Mouse (Mus musculus) adrenal gland, postnatal 36 days (tissue): ENCODE measurements around the gene Gnao1. TPM values are rescaled to one million over a fixed set of nuclear protein-coding genes. Genes with fewer than 3 reads are reported as not detected.

Experiments
- DNase-seq, 2 experiments: peaks; one replicate each; pipeline ENCODE4 v3.0.0; 2021; ENCODE audit warnings: mixed read lengths in 1 of 2
- total RNA-seq, 2 experiments: library from RNA; stranded (reverse); gene quantifications; 2 replicates each; pipeline ENCODE4 v1.2.3; 2021

Gnao1 gene
- total RNA-seq, 2 experiments from 2014 or later = 24.6 to 27.8 TPM

DNA sequence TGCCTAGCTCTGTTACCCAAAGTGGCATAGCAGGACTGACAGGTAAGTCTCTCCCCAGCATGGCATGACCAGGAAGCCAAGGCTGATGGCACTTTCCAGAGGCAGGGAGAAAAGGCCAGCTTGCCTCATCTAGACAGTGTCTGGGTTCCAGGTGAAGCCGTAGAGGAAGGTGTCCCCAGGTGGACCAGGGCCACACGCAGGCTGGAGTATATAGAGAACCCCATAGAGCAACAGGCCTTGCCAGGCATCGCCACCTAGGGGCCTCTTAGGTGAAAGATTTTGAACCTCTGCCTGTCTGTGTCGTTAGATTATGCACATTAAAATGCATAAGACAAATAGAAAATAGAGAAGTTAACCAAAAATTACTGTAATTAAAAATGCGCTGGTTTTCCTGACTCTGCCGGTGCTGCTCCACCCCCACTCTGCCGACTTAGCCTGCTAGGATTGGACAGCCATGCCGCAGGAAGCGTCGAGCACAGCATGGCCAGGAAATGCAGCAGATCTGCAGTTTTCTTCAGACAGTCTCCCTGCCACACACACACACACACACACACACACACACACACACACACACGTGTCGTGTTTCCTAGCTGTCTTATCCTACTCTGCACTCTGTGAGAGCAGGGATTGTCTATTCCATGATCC, 34.2 kb downstream of the Gnao1 start:
- DNase-seq = peak in 1 of 2 experiments; percentile 14

DNA sequence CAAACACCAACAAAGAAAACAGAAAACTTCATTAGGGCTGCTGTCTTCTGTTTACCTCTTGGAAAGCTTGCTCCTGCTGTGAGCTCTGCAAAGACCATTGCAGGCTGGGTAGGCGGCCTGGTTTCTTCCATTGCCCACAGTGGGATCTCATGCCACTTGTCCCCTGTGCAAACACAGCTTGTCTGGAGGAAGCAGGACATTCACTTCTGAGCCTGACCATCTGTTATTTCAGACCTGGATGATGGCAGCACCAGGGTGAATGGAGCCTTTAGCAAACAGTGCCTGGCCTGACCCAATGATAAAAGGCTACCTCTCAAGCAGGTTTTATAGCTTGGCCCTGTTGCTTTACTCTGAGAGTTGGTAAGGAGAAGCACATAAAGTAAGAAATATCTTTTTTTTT, 35.4 kb downstream of the Gnao1 start:
- DNase-seq = no peak

DNA sequence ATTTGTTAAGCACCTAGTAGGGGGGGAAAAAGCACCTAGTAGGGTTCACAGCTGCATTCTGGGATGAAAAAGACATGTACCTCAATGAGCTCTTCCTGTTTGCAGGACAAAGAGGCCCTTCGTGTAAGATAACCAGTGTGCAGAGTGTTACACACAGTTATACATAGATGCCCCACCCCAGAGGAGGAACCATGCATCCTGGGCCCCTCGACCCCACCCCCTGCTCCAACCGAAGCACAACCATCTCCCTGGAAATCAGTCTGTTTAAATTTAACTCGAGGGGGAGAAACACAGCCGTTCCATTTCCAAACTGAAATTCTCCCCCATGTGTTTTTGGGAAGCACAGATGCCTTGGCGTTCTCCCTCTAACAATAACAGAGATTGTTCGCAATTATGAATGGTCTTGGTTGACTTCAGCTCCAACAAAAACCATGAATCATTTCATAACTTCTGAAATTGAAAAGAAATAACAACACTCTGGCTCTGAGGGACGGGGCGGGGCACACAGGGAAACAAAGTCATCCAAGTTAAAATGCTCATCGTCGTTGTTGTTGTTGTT, 42.4 kb downstream of the Gnao1 start:
- DNase-seq = no peak

DNA sequence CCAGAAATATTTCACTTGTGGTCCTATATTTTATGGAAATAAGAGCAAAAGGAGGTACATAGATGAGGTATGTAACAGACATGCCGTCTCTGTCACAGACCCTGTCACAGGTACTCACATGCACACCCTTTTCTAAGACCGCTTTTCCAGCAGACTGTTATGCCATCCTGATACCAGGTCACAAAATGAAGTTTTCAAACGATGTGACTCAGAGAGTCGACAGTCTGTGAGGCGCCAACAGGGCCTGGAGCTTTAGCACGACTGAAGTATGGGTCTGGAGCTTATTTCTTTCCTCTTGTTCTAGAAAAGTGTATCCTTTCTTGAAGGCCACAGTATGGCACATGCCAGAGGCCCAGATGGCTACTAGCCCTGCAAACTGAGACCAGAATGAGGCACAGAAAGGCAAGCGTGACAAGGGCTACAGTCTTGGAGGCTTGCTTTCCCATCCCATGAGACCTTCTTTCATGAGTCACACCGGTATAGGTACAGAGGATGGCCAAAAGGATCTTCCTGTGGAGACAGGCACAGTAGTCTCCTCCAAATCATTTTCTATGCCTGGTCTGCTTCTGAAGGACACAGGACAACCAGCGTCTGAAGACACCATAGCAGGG, 43.2 kb downstream of the Gnao1 start:
- no peak for DNase-seq

DNA sequence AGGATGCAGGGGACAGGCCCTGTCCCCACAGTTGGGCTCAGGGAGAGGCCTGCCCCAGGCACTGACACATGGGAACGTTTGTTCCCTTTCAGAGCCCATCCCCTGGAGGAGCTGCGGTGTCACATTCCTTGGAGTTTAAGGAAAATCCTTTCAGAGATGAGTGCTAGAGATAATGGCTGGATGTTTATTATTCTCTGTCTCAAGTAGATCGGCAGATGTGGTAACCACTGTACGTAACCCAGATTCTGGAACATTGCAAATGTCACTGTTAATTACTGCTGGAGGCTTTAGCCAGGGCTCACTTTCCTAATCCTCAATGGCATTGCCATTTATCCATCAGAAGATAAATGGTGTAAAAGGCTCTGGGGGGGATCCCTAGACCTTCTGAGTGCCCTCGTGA, 44.9 kb downstream of the Gnao1 start:
- no peak for DNase-seq

DNA sequence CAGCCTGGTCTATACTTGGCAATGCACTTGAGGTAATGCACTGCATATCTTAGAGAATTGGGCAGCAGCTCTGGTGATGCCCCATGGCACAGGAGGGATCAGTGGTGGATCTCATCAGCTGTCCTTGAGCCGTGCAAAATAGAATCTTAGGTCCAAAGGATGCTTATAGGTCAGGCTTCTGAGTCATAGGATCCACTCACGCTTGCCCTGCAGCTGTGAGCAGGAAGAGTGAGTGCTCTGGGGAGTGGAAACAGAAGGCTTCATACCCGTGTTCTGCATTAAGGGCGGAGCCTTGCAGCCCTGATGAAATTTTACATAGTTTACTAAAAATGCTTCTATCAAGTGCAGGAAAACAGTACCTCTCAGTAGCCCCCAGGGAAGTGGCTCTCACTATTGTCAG, 45.5 kb downstream of the Gnao1 start:
- DNase-seq = no peak

DNA sequence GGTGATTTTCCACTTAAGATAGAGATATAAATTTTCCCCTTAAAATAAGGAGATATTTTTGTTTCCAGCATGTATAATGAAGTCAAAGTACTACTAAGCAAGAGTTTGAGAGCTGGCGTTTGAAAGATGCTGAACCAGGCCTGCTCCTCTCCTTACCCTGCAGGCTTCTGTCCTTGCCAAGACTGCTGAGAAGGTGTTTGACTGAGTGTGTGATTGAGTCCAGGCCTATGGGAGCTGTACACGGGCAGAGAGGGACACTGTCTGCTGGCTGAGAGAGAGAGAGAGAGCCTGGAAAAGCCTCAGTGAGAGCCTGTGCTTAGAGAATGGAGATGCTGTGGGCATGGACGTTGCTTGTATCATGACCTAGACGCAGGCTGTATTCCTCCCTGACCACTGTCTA, 47.4 kb downstream of the Gnao1 start:
- no peak for DNase-seq

DNA sequence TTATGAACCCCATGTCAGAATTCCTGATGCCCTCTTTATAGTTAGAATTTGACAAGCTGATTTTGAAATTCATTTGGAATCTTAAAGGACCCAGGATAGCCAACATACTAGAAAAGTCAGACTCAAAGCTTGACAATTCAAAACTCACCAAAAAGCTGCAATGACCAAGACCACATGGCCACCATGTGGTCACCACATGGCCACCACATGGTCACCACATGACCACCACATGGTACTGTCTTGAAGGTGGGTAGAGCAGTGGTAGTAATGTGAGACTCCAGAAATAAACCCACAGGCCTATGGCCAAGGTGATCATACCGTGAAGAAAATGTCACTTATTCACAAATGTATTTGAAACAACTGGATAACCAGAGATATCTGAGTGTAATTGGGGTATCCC, 48.5 kb downstream of the Gnao1 start:
- DNase-seq = no peak

DNA sequence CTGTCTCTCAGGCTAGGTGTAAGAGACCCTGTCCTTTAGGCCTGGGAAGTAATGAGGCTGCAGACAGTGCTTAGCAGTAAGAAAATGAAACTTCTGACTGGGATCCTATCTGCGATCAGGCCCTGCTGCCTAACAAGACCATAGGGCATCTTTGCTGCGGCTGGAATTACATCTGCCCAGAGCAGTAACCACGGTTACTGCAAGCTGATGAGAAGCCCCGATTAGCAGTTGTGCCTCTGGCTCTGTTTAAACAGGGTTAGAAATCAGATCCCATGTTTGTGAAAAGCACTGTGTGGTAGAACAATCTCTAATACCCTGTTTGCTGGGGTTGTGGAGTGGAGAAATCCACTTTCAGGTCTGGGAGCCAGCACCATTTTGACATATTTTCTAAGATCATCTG, 50.3 kb downstream of the Gnao1 start:
- no peak for DNase-seq

DNA sequence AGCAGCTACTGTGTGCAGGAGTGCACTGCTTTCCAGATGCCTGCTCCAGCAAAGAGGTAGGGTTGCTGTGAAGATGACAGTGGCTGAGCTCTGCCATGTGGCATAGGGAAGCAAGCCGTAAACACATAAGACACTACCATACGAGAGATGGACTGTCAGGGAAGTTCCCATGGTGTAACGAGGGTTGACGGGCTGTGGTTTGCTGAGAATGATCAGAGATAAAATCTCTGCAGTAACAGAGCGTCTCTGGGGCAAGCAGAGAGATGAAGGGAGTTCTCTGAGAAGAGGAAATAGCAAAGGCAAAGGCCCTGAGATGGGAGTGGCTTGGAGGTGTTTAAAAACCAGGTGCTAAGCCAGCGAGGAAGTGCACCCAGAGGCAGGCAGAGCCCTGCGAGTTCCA, 54.3 kb downstream of the Gnao1 start:
- DNase-seq = no peak

DNA sequence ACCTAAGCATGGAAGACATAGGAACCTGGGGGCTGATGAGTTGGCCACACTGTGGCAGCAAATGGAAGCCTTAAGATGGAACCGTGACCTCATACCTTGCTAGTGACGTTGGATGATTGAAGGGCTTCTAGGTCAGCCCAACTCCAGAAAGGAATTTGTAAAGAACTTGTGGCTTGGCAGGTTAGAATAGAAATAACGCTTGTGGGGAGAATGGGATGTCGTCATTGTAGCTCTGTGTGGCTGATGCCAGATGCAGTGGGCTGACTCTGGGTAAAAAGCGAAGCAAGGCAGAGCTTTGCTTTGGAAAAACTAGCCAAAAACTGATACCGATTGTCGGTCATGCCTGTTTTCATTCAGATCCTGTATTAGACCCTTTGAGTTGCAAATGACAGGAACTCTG, 56.5 kb downstream of the Gnao1 start:
- no peak for DNase-seq

DNA sequence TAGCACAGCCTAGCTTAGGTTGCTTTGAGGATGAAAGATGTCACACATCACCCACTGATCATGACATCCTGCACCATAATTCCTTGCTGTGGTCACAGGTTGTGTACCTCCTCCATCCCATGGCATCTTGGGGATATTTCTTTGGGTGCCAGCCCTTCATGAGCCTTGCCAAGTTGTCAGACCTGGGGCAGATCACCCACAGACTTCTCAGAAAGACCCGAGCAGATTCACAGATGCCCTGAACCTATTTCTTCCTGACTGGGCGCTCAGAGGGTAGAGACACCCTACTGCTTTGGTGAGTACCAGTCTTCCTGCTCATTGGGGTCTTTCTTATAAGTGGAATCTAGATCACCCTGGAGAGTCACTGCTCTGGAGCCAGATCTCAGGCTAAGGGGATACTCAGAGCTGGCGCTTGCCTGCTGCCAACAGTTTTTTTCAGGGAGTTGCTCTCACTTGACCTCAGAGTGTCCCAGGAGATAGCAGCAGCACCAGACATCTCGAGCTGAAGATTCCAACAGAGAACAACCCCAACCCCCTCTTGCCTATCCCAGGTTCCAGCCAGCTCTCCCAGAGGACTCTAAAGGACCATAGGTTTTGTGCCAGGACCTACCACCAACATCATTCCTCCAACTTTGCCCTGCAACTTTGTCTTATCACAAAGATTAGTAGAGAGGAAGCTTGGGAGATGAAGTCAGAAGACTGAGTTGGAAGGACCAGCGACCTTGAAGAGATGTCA, 58.9 kb downstream of the Gnao1 start:
- DNase-seq = no peak

DNA sequence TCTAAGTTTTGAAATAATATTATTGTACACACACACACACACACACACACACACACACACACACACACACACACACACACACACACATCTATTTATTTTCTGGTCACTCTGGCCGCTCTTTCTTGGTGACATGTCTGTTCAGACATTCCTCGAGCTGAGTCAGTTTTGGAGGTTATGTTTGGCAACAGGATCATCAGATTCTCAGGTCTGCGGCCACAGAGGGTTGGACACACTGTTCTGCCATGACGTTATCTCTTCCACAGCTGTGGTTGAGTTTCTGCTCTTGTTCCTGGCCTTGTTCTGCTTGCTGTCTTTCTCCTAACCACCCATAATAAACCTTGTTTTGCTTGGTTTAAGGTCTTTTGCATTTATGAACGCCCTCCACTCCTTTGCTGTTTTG, 61.5 kb downstream of the Gnao1 start:
- DNase-seq = peak in 1 of 2 experiments; percentile 14

DNA sequence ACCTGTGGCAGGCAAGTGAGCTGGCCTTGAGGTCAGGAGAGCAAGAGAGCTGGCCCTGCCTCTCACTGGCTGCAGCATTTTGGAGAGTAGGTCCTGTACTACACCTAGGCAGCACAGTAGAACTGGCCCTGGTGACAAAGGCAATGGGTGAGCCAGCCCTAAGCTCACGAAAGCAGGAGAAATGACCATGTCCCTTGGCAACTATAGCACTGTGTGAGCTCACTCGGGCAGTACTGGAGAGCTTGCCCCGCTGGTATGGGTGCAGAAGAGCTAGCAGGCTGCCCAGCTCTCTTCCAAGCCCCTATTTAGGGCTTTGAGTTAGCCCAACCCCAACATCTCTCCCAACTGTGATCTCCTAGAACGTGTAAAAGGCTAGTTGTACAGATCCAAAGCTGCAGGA, 68.6 kb downstream of the Gnao1 start:
- no peak for DNase-seq

DNA sequence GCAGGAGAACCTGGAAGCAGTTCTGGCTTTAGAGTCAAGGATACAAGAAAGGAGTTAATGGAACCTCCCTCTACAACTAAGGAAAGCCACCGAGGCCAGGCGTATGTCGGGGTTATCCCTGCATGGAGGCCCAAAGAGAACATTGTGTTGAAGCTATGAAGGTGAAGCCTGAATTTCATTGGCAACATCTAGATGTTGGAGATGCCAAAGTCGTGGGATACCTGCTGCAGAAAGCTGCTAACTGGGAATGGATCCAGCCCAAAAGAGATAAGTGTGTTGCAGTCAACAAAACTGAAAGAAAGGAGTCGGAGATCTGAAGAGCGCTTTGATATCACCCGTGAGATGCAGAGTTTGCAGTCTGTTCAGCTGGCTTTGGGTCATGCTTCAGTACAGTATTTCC, 70.2 kb downstream of the Gnao1 start:
- DNase-seq = no peak

DNA sequence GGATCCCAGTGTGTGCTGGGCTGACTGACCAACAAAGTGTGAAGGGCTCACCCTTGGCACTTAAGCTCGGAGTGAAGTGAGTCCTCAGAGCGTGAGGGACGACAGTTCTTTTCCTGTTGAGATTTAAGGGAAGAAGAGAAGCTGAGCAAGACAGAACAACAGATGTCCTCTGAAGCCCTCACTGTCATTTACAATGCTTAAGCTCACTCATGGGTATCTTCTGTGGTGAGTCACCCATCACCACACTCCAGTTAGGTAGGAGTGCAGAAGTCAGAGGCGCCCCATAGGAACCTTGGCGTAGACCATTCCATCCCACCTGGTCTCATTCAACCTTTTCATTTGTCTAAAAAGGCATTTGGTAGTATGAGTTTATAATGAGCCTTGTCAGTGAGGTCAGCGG, 71.6 kb downstream of the Gnao1 start:
- DNase-seq = no peak

DNA sequence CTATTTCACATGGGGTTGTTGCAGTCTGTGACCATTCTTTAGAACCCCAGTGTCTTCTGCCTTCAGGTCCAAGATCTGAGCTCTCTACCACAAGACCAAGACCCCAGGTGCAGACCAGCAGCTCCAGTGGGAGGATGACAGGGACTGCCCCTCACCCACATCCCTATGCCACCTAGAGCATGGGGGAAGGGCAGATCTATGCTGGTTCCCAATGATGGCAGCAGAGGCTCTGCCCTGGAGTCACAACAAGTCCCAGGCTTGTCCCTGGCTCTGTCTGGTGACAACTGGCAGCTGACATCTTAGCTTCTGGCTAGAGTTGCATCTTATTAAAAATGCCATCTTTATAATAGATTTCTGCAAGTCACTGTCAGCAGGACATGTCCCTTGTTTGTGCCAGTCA, 73.5 kb downstream of the Gnao1 start:
- DNase-seq = no peak

DNA sequence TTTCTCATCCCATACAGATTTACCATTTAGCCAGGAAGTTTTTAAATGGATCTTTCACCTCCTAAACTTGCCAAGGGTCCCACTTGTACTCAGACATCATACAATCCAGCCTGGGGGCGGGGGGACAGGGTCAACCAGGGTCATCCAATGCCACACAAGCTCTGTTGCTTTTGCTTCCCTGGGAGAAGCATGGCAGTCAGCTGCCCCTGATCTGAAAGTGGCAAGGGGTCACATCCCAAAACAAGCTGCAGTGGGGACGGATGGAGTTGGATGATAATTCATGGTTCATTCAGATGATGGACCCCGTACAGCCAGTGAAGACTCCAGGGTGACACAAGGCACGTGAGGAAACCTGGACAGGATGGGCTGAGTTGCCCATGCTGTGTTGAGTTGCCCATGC, 74.0 kb downstream of the Gnao1 start:
- DNase-seq = no peak

DNA sequence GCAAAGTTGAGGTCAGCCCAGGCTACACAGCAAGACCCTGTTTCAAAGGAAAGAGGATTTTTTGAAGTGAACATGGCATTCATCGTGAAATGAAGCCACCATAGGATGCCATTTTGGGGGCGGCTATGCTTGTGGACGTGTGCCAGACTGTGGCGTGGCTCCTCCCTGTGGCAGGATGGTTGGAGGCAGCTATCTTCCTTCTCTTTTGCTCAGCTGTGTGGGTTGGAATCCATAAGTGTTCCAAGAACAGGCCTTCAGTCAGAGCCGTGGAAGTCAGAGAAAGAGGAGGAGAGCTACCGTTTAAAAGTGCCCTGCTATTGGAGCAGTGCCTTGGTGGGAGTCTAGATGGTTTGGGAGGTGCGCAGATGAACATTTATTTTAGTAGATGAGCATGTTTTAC, 74.5 kb downstream of the Gnao1 start:
- DNase-seq = no peak

DNA sequence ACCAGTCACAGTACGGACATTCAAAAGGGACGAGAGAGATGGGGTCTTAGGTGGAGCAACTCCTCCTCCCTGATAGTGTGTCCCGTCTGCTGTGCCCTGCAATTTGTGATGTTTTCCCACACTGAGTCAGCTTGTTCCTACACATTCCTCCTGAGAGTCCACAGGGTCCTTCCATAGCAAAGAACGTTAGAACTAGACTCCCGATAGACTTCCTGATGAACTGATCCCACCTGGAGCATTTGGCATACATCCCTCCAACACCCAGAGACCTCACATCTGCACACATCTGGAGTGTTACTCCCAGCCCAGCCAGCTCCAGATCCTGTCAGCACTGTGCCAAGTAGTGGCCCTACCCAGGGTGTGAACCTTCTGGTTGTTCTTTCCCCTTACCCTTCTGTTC, 76.4 kb downstream of the Gnao1 start:
- DNase-seq = no peak

DNA sequence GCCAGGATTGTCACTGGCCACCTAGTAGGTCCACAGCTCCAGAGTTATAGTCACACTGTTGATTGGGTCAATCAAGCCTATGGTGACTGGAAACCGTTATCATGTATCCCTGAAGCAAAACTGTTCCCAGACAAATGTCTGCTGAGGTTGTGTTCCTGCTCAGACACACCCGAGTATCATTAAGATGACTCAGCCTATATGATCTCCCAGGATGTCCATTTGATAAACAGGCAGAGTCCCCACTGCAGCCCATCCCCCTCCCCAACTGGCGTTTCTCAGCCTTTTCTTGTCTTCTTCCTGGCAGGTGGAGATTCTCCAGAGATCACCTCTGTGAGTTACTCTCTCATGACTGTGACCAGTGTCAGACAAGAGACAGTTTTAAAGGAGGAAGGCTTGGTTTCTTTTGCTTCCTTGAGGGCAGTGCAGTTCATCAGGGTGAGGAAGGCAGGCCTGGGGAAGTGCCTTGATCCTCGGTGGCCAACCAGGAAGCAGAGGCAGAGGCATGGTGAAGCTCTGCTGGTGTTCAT, 78.4 kb downstream of the Gnao1 start:
- DNase-seq = no peak

DNA sequence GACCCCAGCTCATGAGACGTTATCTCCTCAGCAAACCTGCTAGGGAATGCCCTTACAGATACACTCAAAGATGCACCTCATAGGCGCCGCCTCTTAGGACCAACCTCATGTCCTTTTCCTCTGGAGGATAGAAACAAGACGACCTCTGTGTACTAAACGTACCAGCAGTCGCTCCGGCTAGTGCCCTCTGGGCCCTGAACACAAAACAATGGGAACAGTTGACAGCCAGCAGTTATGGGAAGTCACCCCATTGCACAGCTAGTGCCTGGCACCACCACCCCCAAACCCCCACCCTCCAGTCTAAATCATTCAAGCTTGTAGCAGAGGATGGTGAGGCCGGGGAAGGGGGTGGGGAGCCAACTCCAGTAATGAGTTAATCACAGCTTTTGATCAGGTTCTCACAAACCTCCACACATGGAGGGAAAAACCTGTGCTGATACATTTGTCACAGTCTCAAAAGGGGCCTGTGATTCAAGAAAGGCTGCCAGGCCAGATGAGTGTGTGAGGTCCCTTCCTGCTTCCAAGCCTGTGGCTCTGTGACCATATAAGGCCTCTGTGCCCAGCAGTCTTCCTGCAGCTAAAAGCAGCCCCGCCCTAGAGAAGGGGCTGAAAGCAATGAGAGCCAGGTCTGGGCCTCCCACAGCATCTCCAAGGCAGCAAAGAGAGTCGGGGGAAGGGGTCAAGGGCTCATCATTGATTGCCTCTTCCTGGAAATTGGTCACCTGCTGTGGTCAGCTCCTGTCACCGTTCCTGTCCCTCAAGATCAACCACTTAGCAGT, 79.1 kb downstream of the Gnao1 start:
- no peak for DNase-seq
